Mouse (Mus musculus): ENCODE data around the gene Gm20388.

DNA sequence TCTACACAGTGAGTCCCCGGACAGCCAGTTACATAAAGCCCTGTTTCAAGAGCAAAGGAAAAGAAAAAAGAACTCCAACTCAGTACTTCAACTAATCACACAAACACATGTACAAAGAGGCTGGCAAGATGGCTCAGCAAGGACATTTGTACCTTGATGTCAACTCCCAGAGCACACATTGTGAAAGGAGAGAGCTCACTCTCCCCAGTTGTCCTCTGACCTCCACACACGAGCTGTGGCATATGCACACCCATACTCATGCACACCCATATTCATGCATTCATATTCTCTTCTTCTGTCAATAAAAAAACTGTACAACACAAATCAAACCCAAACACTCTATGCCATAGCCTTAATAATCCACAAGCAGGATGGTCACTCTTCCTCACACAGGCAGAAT lies 3110.2 kb downstream of the Gm20388 start:
- TF ChIP-seq GATA1 (IDR thresholded peaks at IDR 0.05; ENCODE audit: low read length) (no peak), TAL1 (IDR thresholded peaks at IDR 0.05; ENCODE audit: low read length) (no peak)

All from erythroblast, embryonic 14.5 days (primary cell).